Mouse (Mus musculus): Measurements from ENCODE around the gene Npepl1.

The Npepl1 gene

GRCm38 (mm10) chr2:174109991-174110782, at the start of gene Npepl1:
TSS of gene Npepl1 (plus strand) at chr2:174110349.
- in situ Hi-C loops (cut with MboI, MseI), result no loop called here

GRCm38 (mm10) chr2:174061219-174061618, 48.9 kb upstream of the Npepl1 start:
- in situ Hi-C loops (cut with MboI, MseI), result loop anchor here (25.0 kb wide), 1 partner anchor 449 kb away; no protein-coding TSS in a partner anchor

- in situ Hi-C loops (cut with MboI, MseI), result loop anchor here (25.0 kb wide), 1 partner anchor 451 kb away; no protein-coding TSS in a partner anchor
These were observed 47.1 kb upstream of the Npepl1 start for GRCm38 (mm10) chr2:174063074-174063473.

- in situ Hi-C loops (cut with MboI, MseI), result loop anchor here (25.0 kb wide), 1 partner anchor 451 kb away; no protein-coding TSS in a partner anchor
These were observed 46.5 kb upstream of the Npepl1 start for GRCm38 (mm10) chr2:174063527-174064211.

GRCm38 (mm10) chr2:174067793-174068419, 42.2 kb upstream of the Npepl1 start:
- in situ Hi-C loops (cut with MboI, MseI), result loop anchor here (25.0 kb wide), 1 partner anchor 456 kb away; no protein-coding TSS in a partner anchor

GRCm38 (mm10) chr2:174069532-174070049, 40.6 kb upstream of the Npepl1 start:
- in situ Hi-C loops (cut with MboI, MseI), result loop anchor here (10.0 to 25.0 kb wide), 2 partner anchors 415 to 457 kb away; partner anchors contain the start of gene Rab22a

- in situ Hi-C loops (cut with MboI, MseI), result loop anchor here (10.0 to 25.0 kb wide), 2 partner anchors 417 to 459 kb away; partner anchors contain the start of gene Rab22a
These were observed 38.7 kb upstream of the Npepl1 start for GRCm38 (mm10) chr2:174071406-174071805.

- in situ Hi-C loops (cut with MboI, MseI), result loop anchor here (10.0 to 25.0 kb wide), 2 partner anchors 418 to 461 kb away; partner anchors contain the start of gene Rab22a
These were observed 36.9 kb upstream of the Npepl1 start for GRCm38 (mm10) chr2:174073156-174073790.

GRCm38 (mm10) chr2:174074621-174075020, 35.5 kb upstream of the Npepl1 start:
- in situ Hi-C loops (cut with MboI, MseI), result loop anchor here (10.0 to 25.0 kb wide), 2 partner anchors 420 to 462 kb away; partner anchors contain the start of gene Rab22a

GRCm38 (mm10) chr2:174075072-174075570, 35.0 kb upstream of the Npepl1 start:
- in situ Hi-C loops (cut with MboI, MseI), result loop anchor here (10.0 kb wide), 1 partner anchor 420 kb away; the partner anchor contains the start of gene Rab22a

GRCm38 (mm10) chr2:174075673-174076432, 34.3 kb upstream of the Npepl1 start, which contains the start of gene Stx16:
TSS of gene Stx16 (plus strand) at chr2:174076308.
- in situ Hi-C loops (cut with MboI, MseI), result loop anchor here (10.0 kb wide), 1 partner anchor 421 kb away; the partner anchor contains the start of gene Rab22a

GRCm38 (mm10) chr2:174076433-174076824, 33.7 kb upstream of the Npepl1 start:
- in situ Hi-C loops (cut with MboI, MseI), result loop anchor here (10.0 kb wide), 1 partner anchor 422 kb away; the partner anchor contains the start of gene Rab22a

GRCm38 (mm10) chr2:174077004-174077695, 33.0 kb upstream of the Npepl1 start:
- in situ Hi-C loops (cut with MboI, MseI), result loop anchor here (10.0 kb wide), 1 partner anchor 422 kb away; the partner anchor contains the start of gene Rab22a

- in situ Hi-C loops (cut with MboI, MseI), result loop anchor here (10.0 kb wide), 1 partner anchor 423 kb away; the partner anchor contains the start of gene Rab22a
These were observed 32.3 kb upstream of the Npepl1 start for GRCm38 (mm10) chr2:174077776-174078338.

- in situ Hi-C loops (cut with MboI, MseI), result no loop called here
These were observed 28.3 kb upstream of the Npepl1 start for GRCm38 (mm10) chr2:174081833-174082232.

GRCm38 (mm10) chr2:174082380-174082918, 27.7 kb upstream of the Npepl1 start:
- in situ Hi-C loops (cut with MboI, MseI), result no loop called here

GRCm38 (mm10) chr2:174095086-174095485, 15.1 kb upstream of the Npepl1 start:
- in situ Hi-C loops (cut with MboI, MseI), result no loop called here

- in situ Hi-C loops (cut with MboI, MseI), result no loop called here
These were observed 7.8 kb upstream of the Npepl1 start for GRCm38 (mm10) chr2:174102399-174102798.

All from regulatory T cell (primary cell).